Mouse (Mus musculus) neutrophil, adult 65 days (primary cell): ENCODE measurements around the gene Rab24. TPM values are rescaled to one million over a fixed set of nuclear protein-coding genes. Genes with fewer than 3 reads are reported as not detected.

Experiments used
- total RNA-seq: library from RNA; stranded (reverse); gene quantifications from 2 replicates; pipeline ENCODE4 v1.2.4, GENCODE M21; 2023

The Rab24 gene
- total RNA-seq: 81.3 and 101 TPM in 2 replicates

DNA sequence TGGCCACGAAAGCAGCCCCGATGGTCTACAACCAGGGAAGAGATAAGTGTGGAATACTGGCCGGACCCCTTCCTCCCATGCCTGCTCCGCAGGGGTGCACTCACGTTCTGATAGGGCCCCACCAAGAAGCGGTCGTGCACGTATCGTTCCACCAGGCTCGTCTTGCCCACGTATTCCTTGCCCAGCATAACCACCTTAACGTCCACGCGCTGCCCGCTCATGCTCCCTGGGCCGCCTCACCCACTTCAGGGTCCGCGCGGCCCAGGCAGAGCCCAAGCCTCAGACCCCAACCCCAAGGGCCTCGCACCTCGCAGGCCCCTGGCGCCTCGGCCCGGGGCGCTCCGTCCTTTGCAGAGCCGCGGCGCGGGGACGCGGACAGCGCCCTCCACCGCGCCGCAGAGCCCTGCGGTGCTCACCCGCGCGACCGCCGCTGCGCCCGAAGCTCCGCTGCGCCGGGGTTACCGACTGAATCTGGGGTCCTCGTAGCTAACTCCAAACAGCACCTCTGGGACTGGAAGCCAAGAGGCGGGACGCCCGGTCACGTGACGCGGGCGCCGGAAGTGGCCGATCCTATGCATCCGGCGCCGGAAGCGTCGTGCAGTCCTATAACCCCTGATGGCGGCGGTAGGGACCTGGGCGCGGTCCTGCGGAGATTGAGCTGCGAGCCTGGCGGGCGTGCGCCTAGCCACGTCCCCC, at the start of gene Rab24:
Gene Rab24 (minus strand): TSS at position 513 of the 696 bp plus-strand sequence.

DNA sequence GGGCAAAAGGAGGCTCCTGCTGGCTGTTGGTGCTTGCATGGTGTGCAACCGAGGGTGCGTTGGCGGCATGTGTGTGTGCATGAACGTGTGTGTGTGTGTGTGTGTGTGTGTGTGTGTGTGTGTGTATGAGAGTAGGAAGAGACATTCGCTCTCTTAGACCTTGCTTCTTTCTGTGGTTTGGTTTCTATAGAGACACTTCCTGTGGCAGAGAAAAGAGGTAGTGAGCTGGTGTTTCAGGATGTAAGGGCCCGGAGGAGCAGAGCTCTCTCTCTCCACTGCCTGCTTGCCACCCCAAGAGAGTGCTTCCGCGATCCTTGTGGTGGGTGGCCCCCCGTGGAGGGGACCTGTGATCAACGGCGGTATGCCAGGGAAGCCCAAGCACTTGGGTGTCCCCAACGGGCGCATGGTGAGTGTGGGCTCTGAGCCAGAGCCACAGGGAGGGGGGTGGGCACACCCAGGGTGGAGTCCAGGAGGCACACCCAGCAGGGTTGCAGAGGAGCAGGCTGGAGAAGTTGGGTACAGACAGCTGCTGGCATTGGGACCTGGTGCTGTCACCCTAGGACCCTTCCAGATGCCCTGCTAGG, 47.9 kb upstream of the Rab24 start, which contains the start of gene Rgs14:
Gene Rgs14 (plus strand): TSS at position 202 of the 584 bp plus-strand sequence.

DNA sequence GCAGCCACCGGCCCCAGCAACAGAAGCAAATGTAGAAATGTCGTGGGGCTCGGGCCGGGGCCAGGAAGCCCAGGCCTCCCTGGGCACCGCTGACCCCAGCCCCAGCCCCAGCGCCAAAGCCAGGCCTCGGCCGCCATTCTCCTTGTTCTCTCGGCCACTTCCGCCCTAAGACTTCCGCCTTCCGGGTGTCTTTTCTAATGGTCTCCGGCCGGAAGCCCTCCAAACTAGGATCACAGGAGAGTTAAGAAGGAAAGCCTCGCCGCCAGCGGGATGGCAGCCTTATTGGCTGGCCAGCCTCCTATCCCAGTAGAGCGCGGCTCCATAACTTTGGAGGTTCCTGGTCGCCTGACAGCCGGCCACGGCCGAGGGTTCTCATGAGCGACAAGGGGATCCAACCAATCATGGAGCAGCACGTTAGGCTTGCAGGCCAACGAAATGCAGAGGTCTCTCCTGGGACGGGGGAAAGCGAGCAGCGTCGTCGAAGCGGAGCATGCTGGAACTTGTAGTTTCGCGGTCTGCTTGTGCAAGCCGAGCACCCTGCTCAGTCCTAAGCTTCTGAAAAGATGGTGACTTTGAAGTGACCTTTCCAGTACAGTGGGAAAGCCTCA, 40.8 kb upstream of the Rab24 start, which contains the start of gene Lman2:
Gene Lman2 (minus strand): TSS at position 331 of the 608 bp plus-strand sequence.

DNA sequence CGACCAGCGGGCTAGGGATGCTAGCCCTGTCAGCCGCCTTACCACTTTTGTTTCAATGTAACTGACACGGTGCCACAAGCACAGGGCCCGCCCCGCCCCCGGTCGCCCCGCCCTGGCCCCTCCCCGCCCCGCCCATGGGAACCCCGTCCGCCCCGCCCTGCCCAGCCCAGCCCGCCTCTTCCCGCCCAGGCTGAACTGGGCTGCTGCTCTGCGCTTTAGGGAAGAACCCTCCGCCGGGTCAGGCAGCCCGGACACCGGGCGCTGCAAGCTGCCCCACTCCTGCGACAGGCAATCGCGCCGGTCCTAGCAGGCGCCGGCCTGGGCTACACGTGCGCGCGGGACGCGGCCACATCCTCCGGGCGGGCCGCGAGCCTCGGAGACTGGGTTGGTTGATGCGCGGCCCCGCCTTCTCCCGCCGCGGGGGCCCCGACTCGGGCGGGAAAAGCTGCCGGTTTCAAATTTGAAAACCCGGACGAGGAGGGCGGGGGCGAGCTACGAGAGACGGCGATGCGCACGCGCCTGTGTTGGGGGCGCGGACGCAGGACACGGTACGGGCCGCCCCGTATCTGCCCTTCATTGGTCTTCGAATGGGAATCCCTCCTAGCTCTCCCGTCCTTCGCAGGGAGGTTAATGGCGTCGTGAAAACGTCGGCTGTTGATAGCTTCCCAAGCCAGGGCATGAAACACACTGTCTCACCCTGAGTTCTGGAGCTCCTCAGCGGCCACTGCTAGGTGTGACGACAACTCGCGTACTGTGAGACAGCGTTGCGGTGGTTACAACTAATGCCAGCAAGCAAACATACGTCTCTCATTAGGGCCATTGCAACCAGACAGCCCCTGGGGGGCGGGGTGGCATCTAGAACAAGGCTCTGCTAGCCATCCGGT, 8.2 kb upstream of the Rab24 start, which contains the start of gene Mxd3:
Gene Mxd3 (minus strand): TSS at position 141 of the 884 bp plus-strand sequence.

DNA sequence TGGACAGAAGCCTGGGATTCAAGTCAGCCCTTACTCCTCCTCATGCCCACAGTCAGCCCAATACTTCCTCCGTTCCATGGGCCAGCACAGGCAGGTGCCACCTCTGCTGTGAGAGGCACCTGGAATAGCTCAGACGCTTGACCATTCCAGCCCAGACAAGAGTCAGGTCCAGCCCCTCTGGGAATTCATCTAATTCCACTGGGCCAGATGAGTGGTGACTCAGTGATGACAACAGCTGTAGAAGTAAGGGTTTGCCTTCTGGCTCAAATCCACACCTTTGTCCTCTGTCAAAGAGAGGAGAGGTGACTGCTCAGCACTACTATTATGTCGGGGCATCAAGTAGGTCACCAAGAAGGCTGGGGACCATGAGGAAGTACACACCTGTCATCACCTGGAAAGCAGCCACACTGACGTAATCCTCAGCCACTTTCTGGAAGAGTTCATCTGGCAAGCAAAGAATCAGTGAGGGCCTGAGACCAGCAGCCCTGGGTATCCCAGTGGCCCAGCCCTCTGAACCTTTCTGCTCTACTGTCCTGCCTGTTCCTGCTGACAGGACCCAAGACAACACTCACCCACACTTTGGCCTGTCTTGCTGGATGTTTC, 1.7 kb downstream of the Rab24 start, which contains the start of gene Prelid1:
Gene Prelid1 (plus strand): TSS at position 570 of the 603 bp plus-strand sequence.

Other genes starting within 250 kb of the Rab24 start
- gene Uimc1, start 221.6 kb downstream of the Rab24 start, total RNA-seq: 40.2 and 52.5 TPM in 2 replicates
- gene Zfp346, start 216.6 kb downstream of the Rab24 start, total RNA-seq: 8.4 and 10.1 TPM in 2 replicates
- not detected in 2 replicates for gene Gm17617, start 188.4 kb downstream of the Rab24 start, total RNA-seq
- gene Fgfr4, start 169.3 kb downstream of the Rab24 start, total RNA-seq: not detected in 2 replicates
- gene Nsd1, start 112.2 kb downstream of the Rab24 start, total RNA-seq: 94.4 and 131 TPM in 2 replicates
- 189 and 199 TPM in 2 replicates for gene Prelid1, start 1.4 kb downstream of the Rab24 start, total RNA-seq
- 11.1 and 11.5 TPM in 2 replicates for gene Mxd3, start 7.9 kb upstream of the Rab24 start, total RNA-seq
- 96.7 and 116 TPM in 2 replicates for gene Lman2, start 40.8 kb upstream of the Rab24 start, total RNA-seq
- 108 and 134 TPM in 2 replicates for gene Rgs14, start 47.8 kb upstream of the Rab24 start, total RNA-seq
- gene Slc34a1, start 76.2 kb upstream of the Rab24 start, total RNA-seq: 0.23 and 0.25 TPM in 2 replicates
- not detected in 2 replicates for gene Pfn3, start 93.3 kb upstream of the Rab24 start, total RNA-seq
- 1.7 and 3.7 TPM in 2 replicates for gene F12, start 104.8 kb upstream of the Rab24 start, total RNA-seq
- gene Grk6, start 123.1 kb upstream of the Rab24 start, total RNA-seq: 194 and 225 TPM in 2 replicates
- gene Prr7, start 142.3 kb upstream of the Rab24 start, total RNA-seq: 10.5 and 13.7 TPM in 2 replicates
- 0.43 and 0.66 TPM in 2 replicates for gene Dbn1, start 166.2 kb upstream of the Rab24 start, total RNA-seq
- gene Pdlim7, start 191.7 kb upstream of the Rab24 start, total RNA-seq: 146 and 160 TPM in 2 replicates
- gene Dok3, start 207.3 kb upstream of the Rab24 start, total RNA-seq: 348 and 397 TPM in 2 replicates
- 32.7 and 44.4 TPM in 2 replicates for gene Ddx41, start 214.7 kb upstream of the Rab24 start, total RNA-seq
- 81.4 and 127 TPM in 2 replicates for gene Fam193b, start 249.2 kb upstream of the Rab24 start, total RNA-seq